Mouse (Mus musculus): ENCODE measurements around the gene Prkaa1. TPM values are rescaled to one million over a fixed set of nuclear protein-coding genes. Genes with fewer than 3 reads are reported as not detected.

The Prkaa1 gene
- polyA plus RNA-seq, 1 experiment from 2014 or later = 25.5 TPM

DNA sequence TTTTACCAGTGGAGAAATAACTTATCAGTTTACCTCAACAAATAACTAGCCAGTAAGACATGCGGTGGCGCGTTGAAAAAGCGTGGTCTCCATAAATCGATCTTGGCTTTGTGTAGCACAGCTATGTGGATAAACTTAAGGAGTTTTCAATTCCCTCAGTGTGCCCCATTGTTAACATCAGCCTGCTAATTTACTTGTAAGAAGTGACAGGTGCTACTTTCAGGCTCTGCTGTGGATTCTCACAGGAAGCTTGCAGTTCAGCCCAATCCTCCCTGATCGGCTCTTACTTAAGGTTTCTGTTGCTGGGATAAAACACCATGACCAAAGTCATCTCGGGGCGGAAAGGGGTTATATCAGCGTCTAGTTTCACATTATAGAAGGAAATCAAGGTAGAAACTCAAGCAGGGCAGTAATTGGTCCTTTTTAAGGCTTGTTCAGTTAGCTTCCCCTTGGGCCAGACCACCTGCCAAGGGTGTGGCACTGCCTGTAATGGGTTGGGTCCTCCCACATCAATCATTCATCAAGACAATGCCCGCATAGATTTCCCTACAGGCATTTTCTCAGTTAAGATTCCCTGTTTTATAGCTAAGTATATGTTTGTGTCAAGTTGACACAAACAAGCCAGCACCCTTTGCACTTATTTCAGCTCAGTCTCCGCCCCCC is 41.1 kb downstream of the Prkaa1 start:
- Histone ChIP-seq H3K27me3 (ENCODE audit: control insufficient read depth, insufficient read depth, low read length) (no peaks in the 10 kb centered on the region), H3K27ac (ENCODE audit: low read depth, low read length) (peak overlapping the region; percentile 60; the same call in 1 of the 2 replicates), H3K9ac (ENCODE audit: low read depth, low read length) (peak overlapping the region; percentile 85), H3K9me3 (replicated peaks; ENCODE audit: control insufficient read depth, low read length) (no peaks in the 10 kb centered on the region), H3K4me1 (ENCODE audit: control insufficient read depth, insufficient read depth, low read length) (peaks cover 10% of the 10 kb centered on the region), H3K36me3 (ENCODE audit: control insufficient read depth, insufficient read depth, low read length) (no peaks in the 10 kb centered on the region), H3K4me3 (ENCODE audit: low read depth, low read length) (peak overlapping the region; percentile 93), H3K4me2 (peak overlapping the region; percentile 79)
- no peak for ATAC-seq (replicated peaks; ENCODE audit: insufficient number of reproducible peaks, low FRiP score, low TSS enrichment)
- WGBS (ENCODE audit: insufficient replicate concordance) = 47% methylated on average over 11 of the region's 11 CpGs

DNA sequence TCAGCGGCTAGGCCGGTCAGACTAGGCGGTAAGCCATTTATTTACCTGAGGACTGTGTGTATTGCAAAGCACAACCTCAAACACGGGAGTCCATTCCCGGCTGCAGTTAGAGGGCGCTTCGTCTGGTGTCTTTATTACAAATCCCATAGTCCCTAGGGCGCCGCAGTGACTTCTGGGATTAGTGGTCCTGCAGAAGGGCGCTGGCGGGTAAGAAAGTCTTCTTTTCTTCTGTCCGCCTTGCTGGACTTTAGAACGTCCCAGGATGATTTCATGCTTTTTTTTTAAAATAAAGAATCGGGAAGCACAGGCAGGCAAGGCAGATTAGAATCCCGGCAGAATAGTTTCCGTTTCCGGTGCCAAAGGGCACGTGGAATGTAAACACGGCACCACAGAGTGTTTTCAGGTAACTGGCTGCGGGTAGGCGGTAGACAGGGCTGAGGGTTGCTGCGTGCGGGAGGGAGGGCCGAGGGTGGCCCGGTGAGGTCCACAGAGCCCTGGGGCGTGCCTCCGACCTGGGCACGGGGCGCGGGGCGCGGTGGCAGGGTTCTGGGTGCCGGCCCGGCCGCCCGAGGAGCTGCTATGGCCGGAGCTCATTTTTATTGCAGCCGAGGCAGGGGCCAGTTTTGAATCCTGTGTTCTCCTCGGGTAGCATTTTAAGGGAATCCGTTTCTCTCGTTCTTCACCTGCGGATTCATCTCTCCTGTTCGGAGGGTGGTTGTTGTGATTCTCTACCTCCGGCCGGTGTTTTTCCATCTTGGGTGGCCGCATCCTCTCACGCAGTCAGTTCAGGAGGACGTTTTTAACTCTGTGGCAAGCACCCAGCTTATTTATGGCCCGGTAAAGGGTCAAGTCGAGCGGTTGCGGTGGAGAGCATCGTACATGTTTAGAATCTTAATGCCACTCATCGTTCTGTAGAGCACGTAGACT is 42.0 kb downstream of the Prkaa1 start, which contains the start of gene Ttc33:
Gene Ttc33, plus strand, starts transcription at position 160 of the 927 bp plus-strand sequence.
- H3K27me3 ChIP-seq (ENCODE audit: control insufficient read depth, insufficient read depth, low read length) = no peaks in the 10 kb centered on the region
- peaks cover 10% of the 10 kb centered on the region for H3K4me1 ChIP-seq (ENCODE audit: control insufficient read depth, insufficient read depth, low read length)
- peak within 1 kb of the TSS; percentile 85 for H3K9ac ChIP-seq (ENCODE audit: low read depth, low read length)
- peak within 1 kb of the TSS; percentile 93 for H3K4me3 ChIP-seq (ENCODE audit: low read depth, low read length)
- peak; percentile 84 for ATAC-seq (replicated peaks; ENCODE audit: insufficient number of reproducible peaks, low FRiP score, low TSS enrichment)
- peak within 1 kb of the TSS; percentile 79 for H3K4me2 ChIP-seq
- no peaks in the 10 kb centered on the region for H3K36me3 ChIP-seq (ENCODE audit: control insufficient read depth, insufficient read depth, low read length)
- no peaks in the 10 kb centered on the region for H3K9me3 ChIP-seq (replicated peaks; ENCODE audit: control insufficient read depth, low read length)
- peak within 1 kb of the TSS; percentile 60 for H3K27ac ChIP-seq (ENCODE audit: low read depth, low read length)
- WGBS (ENCODE audit: insufficient replicate concordance) = under 1% methylated on average over 55 of the region's 55 CpGs

DNA sequence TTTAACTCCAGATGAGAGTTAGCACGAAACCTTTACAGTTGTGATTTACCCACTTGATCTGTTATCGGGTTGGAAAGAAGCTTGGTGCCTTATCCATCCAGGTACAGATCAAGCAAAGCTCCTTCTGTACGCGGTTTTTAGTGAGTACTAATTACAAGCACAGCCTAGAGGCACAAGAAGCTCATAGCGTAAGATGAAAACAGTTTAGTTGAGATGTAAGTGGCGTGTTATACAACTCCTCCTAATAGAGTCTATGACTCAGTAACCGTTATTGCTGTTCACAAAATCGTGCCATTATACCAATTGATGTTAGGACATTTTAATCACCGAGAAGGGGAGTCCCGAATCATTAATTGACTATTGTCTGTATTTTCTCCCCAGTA is 42.6 kb downstream of the Prkaa1 start:
- ATAC-seq (replicated peaks; ENCODE audit: insufficient number of reproducible peaks, low FRiP score, low TSS enrichment) = no peak
- H3K9me3 ChIP-seq (replicated peaks; ENCODE audit: control insufficient read depth, low read length) = no peaks in the 10 kb centered on the region
- H3K4me2 ChIP-seq = peak overlapping the region; percentile 79
- H3K27ac ChIP-seq (ENCODE audit: low read depth, low read length) = no peak overlapping the region
- 33% methylated on average over 10 of the region's 10 CpGs for WGBS (ENCODE audit: insufficient replicate concordance)
- H3K27me3 ChIP-seq (ENCODE audit: control insufficient read depth, insufficient read depth, low read length) = no peaks in the 10 kb centered on the region
- no peaks in the 10 kb centered on the region for H3K36me3 ChIP-seq (ENCODE audit: control insufficient read depth, insufficient read depth, low read length)
- peaks cover 10% of the 10 kb centered on the region for H3K4me1 ChIP-seq (ENCODE audit: control insufficient read depth, insufficient read depth, low read length)
- peak overlapping the region; percentile 93 for H3K4me3 ChIP-seq (ENCODE audit: low read depth, low read length)
- peak overlapping the region; percentile 85 for H3K9ac ChIP-seq (ENCODE audit: low read depth, low read length)

DNA sequence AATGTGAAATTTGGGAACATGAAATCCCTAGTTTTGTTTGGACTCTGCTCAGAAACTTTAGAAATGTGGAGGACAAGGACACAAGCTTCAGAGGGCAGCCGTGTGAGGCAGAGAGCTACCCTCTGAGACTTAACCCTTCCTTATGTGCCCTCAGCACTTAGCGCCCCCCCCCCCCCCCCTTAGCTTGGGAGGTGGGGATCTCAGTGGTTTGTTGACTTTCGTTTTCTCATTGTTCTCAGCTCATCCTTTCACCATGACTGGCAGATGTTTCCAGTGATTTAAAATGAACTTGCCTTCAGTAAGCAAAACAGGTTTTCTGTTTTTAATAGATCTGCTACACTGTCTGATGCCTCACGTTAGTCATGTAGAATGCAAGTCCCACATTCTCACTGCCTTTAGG is 43.5 kb downstream of the Prkaa1 start:
- Histone ChIP-seq H3K4me2 (no peak overlapping the region), H3K9me3 (replicated peaks; ENCODE audit: control insufficient read depth, low read length) (no peaks in the 10 kb centered on the region), H3K27me3 (ENCODE audit: control insufficient read depth, insufficient read depth, low read length) (no peaks in the 10 kb centered on the region), H3K9ac (ENCODE audit: low read depth, low read length) (no peak overlapping the region), H3K27ac (ENCODE audit: low read depth, low read length) (no peak overlapping the region), H3K36me3 (ENCODE audit: control insufficient read depth, insufficient read depth, low read length) (0 out of 2 replicates have a peak, but pooled peaks cover 4% of the 10 kb centered on the region), H3K4me3 (ENCODE audit: low read depth, low read length) (no peak overlapping the region), H3K4me1 (ENCODE audit: control insufficient read depth, insufficient read depth, low read length) (peaks cover 10% of the 10 kb centered on the region)
- 51% methylated on average over 4 of the region's 4 CpGs for whole genome bisulfite sequencing (ENCODE audit: insufficient replicate concordance)
- no peak for ATAC-seq (replicated peaks; ENCODE audit: insufficient number of reproducible peaks, low FRiP score, low TSS enrichment)

DNA sequence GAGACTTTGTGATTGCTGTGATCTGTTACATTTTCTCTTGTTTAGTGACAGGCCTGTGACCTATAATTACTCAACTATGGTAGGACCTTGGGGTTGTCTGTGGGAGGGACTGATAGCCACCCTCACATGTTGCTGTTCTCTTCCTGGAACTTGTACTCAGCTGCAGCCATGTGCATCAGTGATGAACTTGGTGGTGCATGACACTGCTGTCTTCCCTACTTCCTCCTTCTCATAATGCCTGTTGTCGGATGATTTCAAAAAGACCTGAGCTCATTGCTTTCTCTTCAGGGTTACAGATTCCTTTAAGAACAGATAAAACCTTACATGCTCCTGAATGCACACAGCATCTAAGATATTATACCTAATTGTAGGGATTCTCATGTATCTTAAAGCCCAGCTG is 44.4 kb downstream of the Prkaa1 start:
- Histone ChIP-seq H3K27me3 (ENCODE audit: control insufficient read depth, insufficient read depth, low read length) (no peaks in the 10 kb centered on the region), H3K27ac (ENCODE audit: low read depth, low read length) (no peak overlapping the region), H3K9me3 (replicated peaks; ENCODE audit: control insufficient read depth, low read length) (no peaks in the 10 kb centered on the region), H3K36me3 (ENCODE audit: control insufficient read depth, insufficient read depth, low read length) (0 out of 2 replicates have a peak, but pooled peaks cover 4% of the 10 kb centered on the region), H3K4me2 (no peak overlapping the region), H3K4me3 (ENCODE audit: low read depth, low read length) (no peak overlapping the region), H3K4me1 (ENCODE audit: control insufficient read depth, insufficient read depth, low read length) (peaks cover 14% of the 10 kb centered on the region), H3K9ac (ENCODE audit: low read depth, low read length) (no peak overlapping the region)
- 85% methylated on average over 1 of the region's 1 CpGs for WGBS (ENCODE audit: insufficient replicate concordance)
- ATAC-seq (replicated peaks; ENCODE audit: insufficient number of reproducible peaks, low FRiP score, low TSS enrichment) = no peak

DNA sequence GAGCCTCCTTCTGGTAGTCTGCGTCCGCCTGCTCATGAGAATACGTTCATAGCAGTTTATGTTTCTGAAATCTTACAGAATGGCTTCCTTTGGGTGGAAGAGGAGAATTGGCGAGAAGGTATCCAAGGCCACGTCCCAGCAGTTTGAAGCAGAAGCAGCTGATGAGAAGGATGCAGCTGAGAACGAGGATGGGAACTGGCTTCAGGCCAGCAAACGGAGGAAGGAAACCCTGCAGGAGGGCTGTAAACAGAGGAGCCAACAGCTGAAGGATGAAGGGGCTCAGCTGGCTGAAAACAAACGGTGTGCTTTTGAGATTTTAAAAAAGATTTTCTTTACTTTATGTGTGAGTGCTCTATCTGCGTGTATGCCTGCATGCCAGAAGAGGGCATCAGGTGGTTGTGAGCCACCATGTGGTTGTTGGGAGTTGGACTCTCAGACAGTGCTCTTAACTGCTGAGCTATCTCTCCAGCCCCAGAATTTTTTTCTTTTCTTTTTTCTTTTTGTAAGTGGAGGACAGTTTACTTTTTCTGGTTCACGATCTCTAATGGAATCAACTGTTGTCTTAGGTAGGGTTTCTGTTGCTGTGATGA is 45.9 kb downstream of the Prkaa1 start:
- H3K27me3 ChIP-seq (ENCODE audit: control insufficient read depth, insufficient read depth, low read length) = no peaks in the 10 kb centered on the region
- 74% methylated on average over 10 of the region's 10 CpGs for WGBS (ENCODE audit: insufficient replicate concordance)
- no peak overlapping the region for H3K4me3 ChIP-seq (ENCODE audit: low read depth, low read length)
- ATAC-seq (replicated peaks; ENCODE audit: insufficient number of reproducible peaks, low FRiP score, low TSS enrichment) = no peak
- H3K27ac ChIP-seq (ENCODE audit: low read depth, low read length) = no peak overlapping the region
- H3K9ac ChIP-seq (ENCODE audit: low read depth, low read length) = no peak overlapping the region
- peaks cover 11% of the 10 kb centered on the region for H3K4me1 ChIP-seq (ENCODE audit: control insufficient read depth, insufficient read depth, low read length)
- H3K36me3 ChIP-seq (ENCODE audit: control insufficient read depth, insufficient read depth, low read length) = 0 out of 2 replicates have a peak, but pooled peaks cover 4% of the 10 kb centered on the region
- H3K9me3 ChIP-seq (replicated peaks; ENCODE audit: control insufficient read depth, low read length) = no peaks in the 10 kb centered on the region
- no peak overlapping the region for H3K4me2 ChIP-seq

DNA sequence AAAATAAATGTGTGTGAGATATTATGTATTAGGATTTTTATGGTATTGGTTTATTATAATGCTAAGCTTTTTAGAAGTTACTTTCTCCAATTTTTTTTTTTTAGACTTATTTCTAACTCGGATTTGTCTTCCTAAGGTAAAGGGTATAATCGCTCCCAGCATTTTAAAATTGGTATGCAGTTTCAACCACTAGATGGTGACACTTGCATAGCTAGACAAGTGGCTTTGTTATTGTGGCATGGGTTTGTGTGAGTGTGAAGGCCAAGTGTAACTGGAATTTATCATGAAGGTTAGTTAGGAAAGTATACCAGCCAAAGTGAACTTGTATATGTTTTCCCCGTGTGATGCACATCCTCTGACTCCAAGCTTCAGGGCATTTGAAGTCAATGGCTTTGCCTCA is 50.2 kb downstream of the Prkaa1 start:
- ATAC-seq (replicated peaks; ENCODE audit: insufficient number of reproducible peaks, low FRiP score, low TSS enrichment) = no peak
- Histone ChIP-seq H3K4me2 (no peak overlapping the region), H3K27ac (ENCODE audit: low read depth, low read length) (no peak overlapping the region), H3K4me3 (ENCODE audit: low read depth, low read length) (no peak overlapping the region), H3K9ac (ENCODE audit: low read depth, low read length) (no peak overlapping the region), H3K36me3 (ENCODE audit: control insufficient read depth, insufficient read depth, low read length) (0 out of 2 replicates have a peak, but pooled peaks cover 4% of the 10 kb centered on the region), H3K9me3 (replicated peaks; ENCODE audit: control insufficient read depth, low read length) (no peaks in the 10 kb centered on the region), H3K27me3 (ENCODE audit: control insufficient read depth, insufficient read depth, low read length) (no peaks in the 10 kb centered on the region), H3K4me1 (ENCODE audit: control insufficient read depth, insufficient read depth, low read length) (peaks cover 23% of the 10 kb centered on the region)
- 69% methylated on average over 3 of the region's 3 CpGs for WGBS (ENCODE audit: insufficient replicate concordance)

DNA sequence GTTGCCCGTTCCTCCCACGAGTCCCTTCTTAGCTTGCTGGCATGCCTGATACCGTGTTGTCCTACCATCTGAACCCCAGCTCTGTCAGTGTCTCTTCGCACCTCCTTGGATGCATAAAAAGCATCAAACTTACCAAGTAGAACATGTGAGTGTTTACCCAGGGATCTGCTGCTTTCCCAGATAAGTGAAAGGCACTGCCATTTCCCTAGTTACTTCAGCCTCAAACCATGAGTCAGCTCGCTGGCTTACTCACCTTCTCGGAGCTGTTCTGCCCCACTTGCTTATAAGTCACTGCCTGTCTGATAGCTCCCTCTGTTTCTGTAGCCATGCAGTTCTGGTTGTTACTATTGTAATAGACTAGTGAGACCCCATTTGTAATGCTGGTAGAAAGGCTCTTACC is 50.8 kb downstream of the Prkaa1 start:
- no peaks in the 10 kb centered on the region for H3K27me3 ChIP-seq (ENCODE audit: control insufficient read depth, insufficient read depth, low read length)
- H3K36me3 ChIP-seq (ENCODE audit: control insufficient read depth, insufficient read depth, low read length) = 0 out of 2 replicates have a peak, but pooled peaks cover 4% of the 10 kb centered on the region
- no peak for ATAC-seq (replicated peaks; ENCODE audit: insufficient number of reproducible peaks, low FRiP score, low TSS enrichment)
- H3K4me2 ChIP-seq = no peak overlapping the region
- H3K4me1 ChIP-seq (ENCODE audit: control insufficient read depth, insufficient read depth, low read length) = peaks cover 23% of the 10 kb centered on the region
- H3K27ac ChIP-seq (ENCODE audit: low read depth, low read length) = no peak overlapping the region
- no peak overlapping the region for H3K9ac ChIP-seq (ENCODE audit: low read depth, low read length)
- no peak overlapping the region for H3K4me3 ChIP-seq (ENCODE audit: low read depth, low read length)
- WGBS (ENCODE audit: insufficient replicate concordance) = 72% methylated on average over 6 of the region's 6 CpGs
- H3K9me3 ChIP-seq (replicated peaks; ENCODE audit: control insufficient read depth, low read length) = no peaks in the 10 kb centered on the region
